Mouse (Mus musculus): ENCODE measurements at regions not wholly inside any gene's neighbourhood (a gene's known extent, or its start where the extent isn't known, plus 50 kb on each side); places are given as distances from the start of the nearest gene placed in this dataset.

- TF ChIP-seq POLR2A (IDR thresholded peaks at IDR 0.05; ENCODE audit: extremely low read depth, insufficient read depth, low read length) (no peak), CTCF (IDR thresholded peaks at IDR 0.05; ENCODE audit: low read depth, low read length) (no peak)
Measured at GRCm38 (mm10) chr16:29959939-29960637, 104.1 kb upstream of the Hes1 start.
